Mouse (Mus musculus): ENCODE data around the gene Rab7b. TPM values are rescaled to one million over a fixed set of nuclear protein-coding genes. Genes with fewer than 3 reads are reported as not detected.

Gene Rab7b
- 7.5 and 8.2 TPM in 2 replicates for polyA plus RNA-seq (2012; rRNA removed)

DNA sequence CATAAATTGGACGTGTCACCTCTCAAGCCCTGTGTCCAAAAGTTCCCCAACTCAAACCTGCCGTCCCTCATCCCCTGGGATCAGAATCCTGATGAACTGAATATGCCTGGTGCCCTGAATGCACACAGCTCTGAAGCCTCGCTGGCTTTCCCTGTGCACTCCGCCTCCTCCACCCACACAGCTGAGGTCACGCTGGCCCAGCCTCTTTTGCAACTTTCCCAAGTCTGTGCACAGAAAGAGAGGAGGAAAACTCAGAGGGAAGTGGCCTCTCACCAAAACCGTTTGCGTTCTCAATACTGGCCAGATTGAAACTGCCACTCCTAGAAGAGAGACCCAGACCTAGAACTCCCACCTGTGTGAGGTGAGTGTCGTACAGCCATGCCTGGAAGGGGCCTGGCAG is at the start of gene Rab7b:
TSS of gene Rab7b (plus strand) at position 221 of the 400 bp plus-strand sequence.

GRCm38 (mm10) chr1:131743868-131744464 is 55.5 kb downstream of the Rab7b start, which contains the start of gene Slc26a9:
TSS of gene Slc26a9 (plus strand) at chr1:131744022.

Other genes with a start within 250 kb of the Rab7b start
- gene Srgap2, start 161.3 kb upstream of the Rab7b start, polyA plus RNA-seq (2012; rRNA removed): 17.7 and 18.8 TPM in 2 replicates
- gene Fam72a, start 160.8 kb upstream of the Rab7b start, polyA plus RNA-seq (2012; rRNA removed): 0.22 and 0.28 TPM in 2 replicates
- gene Avpr1b, start 89.5 kb upstream of the Rab7b start, polyA plus RNA-seq (2012; rRNA removed): not detected in 2 replicates
- 0.42 and 1.7 TPM in 2 replicates for gene Ctse, start 50.4 kb upstream of the Rab7b start, polyA plus RNA-seq (2012; rRNA removed)
- 0.63 and 0.74 TPM in 2 replicates for gene Slc26a9, start 55.3 kb downstream of the Rab7b start, polyA plus RNA-seq (2012; rRNA removed)
- gene Pm20d1, start 108.7 kb downstream of the Rab7b start, polyA plus RNA-seq (2012; rRNA removed): 0.92 and 1.1 TPM in 2 replicates
- 112 and 130 TPM in 2 replicates for gene Slc41a1, start 138.8 kb downstream of the Rab7b start, polyA plus RNA-seq (2012; rRNA removed)
- gene Rab29, start 178.5 kb downstream of the Rab7b start, polyA plus RNA-seq (2012; rRNA removed): 20.3 and 34.5 TPM in 2 replicates
- gene Nucks1, start 221.8 kb downstream of the Rab7b start, polyA plus RNA-seq (2012; rRNA removed): 3.6 and 4.3 TPM in 2 replicates

Data from ovary, adult 2 months (tissue).